Mouse (Mus musculus) heart, adult 2 months (tissue): Measurements from ENCODE around the gene B430306N03Rik.

Source experiments
- CTCF ChIP-seq: fragments of 200-600 bp; IDR thresholded peaks from 2 replicates; pipeline ENCODE4 v1.8.1; 2022; ENCODE audit warnings: antibody characterized with exemption, mild to moderate bottlenecking, moderate library complexity
- EP300 ChIP-seq: fragments of 200-500 bp; IDR thresholded peaks from 2 replicates; pipeline ENCODE4 v1.6.1; 2011; ENCODE audit warnings: low read depth, low read length, control low read depth; ENCODE audit not compliant: insufficient read depth
- POLR2A ChIP-seq: fragments of 200-500 bp; IDR thresholded peaks from 2 replicates; pipeline ENCODE4 v1.6.1; 2011; ENCODE audit warnings: mild to moderate bottlenecking, low read depth, low read length, control low read depth; ENCODE audit not compliant: insufficient read depth

DNA sequence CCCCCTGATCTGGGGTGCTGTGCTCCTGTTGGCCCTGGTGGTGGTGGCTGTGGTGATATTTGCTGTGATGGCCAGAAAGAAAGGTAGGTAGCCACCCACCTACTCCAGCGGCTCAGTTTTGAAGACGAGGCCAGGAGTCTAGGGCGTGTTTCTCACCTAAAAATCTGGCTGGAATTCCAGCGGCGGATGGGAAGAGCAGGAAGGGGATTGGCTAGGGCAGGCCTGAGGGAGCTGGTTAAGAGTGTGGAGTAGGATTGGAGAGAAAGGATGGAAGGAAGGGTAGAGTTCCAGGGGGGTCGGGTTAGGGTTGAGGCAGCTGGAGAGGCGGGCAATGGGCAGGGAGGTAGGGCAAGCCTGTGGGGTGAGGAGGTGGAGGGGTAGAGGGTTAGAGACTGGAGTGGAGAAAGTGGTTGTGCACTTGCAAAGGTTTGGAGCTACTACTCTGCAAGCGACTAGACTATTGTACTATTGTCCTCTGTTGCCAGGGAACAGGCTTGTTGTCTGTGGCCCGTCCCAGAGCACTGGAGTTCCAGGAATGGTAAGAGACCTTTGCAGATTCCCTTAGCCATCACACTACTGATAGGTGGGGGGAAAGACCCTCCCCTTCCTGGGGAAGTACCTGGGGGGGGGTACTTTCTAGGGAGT lies 49.7 kb downstream of the B430306N03Rik start:
- no peak for TF ChIP-seq CTCF
- no peak for TF ChIP-seq POLR2A
- no peak for TF ChIP-seq EP300
